Mouse (Mus musculus) CH12.LX (cell line): ENCODE data around the gene Sin3a. TPM values are rescaled to one million over a fixed set of nuclear protein-coding genes. Genes with fewer than 3 reads are reported as not detected.

Experiments used
- DNase-seq: peaks from one replicate; pipeline ENCODE4 v3.0.0-alpha.2; 2013; ENCODE audit errors: extremely low read depth
- H3K27ac ChIP-seq: 2 replicates; pipeline ENCODE4 v1.5.1; 2012; ENCODE audit warnings: low read depth, mild to moderate bottlenecking, control low read depth, moderate library complexity; ENCODE audit not compliant: insufficient read depth
- H3K27me3 ChIP-seq: replicated peaks from 2 replicates; pipeline ENCODE3; 2012; ENCODE audit warnings: inconsistent platforms
- H3K36me3 ChIP-seq, 2 experiments: replicated peaks in 1 of 2; 2 replicates each; pipeline versions ENCODE3 to v1.6.1; 2012; ENCODE audit warnings: inconsistent platforms in 1 of 2, low read length in 1 of 2, mild to moderate bottlenecking in 1 of 2, mixed read lengths in 1 of 2, moderate library complexity in 1 of 2; ENCODE audit not compliant: control insufficient read depth in 1 of 2, insufficient read depth in 1 of 2
- H3K4me1 ChIP-seq, 2 experiments: 2 replicates each; pipeline ENCODE4 v1.6.1; 2012; ENCODE audit warnings: inconsistent platforms in 1 of 2, moderate library complexity in 1 of 2; ENCODE audit not compliant: insufficient read depth in 2 of 2, control insufficient read depth in 1 of 2
- H3K4me2 ChIP-seq: 2 replicates; pipeline ENCODE4 v1.6.1; 2012; ENCODE audit warnings: low read depth, mild to moderate bottlenecking, control low read depth; ENCODE audit not compliant: poor library complexity, insufficient read depth, severe bottlenecking
- H3K4me3 ChIP-seq, 3 experiments: fragments of 150-350 bp in 1 of 3; sonication (generic) in 1 of 3; replicated peaks in 1 of 3; 2 replicates each; pipeline versions ENCODE3 to v1.5.1; 2011 to 2012; ENCODE audit warnings: low read depth in 2 of 3, low read length in 2 of 3, mild to moderate bottlenecking in 2 of 3, moderate library complexity in 2 of 3, control low read depth in 1 of 3, improper control_type of control experiment in 1 of 3, inconsistent platforms in 1 of 3, mixed read lengths in 1 of 3; ENCODE audit not compliant: poor library complexity in 1 of 3
- H3K79me2 ChIP-seq: replicated peaks from 2 replicates; pipeline ENCODE4 v1.6.1; 2012; ENCODE audit warnings: mild to moderate bottlenecking, moderate library complexity; ENCODE audit not compliant: control insufficient read depth, poor library complexity, insufficient read depth, severe bottlenecking; ENCODE audit errors: extremely low read depth
- H3K9ac ChIP-seq: 2 replicates; pipeline ENCODE4 v1.6.1; 2012; ENCODE audit warnings: low read depth, mild to moderate bottlenecking, control low read depth, moderate library complexity; ENCODE audit not compliant: insufficient read depth
- H3K9me3 ChIP-seq: replicated peaks from 2 replicates; pipeline ENCODE3; 2012; ENCODE audit warnings: low read length, inconsistent platforms, mixed read lengths
- CHD2 ChIP-seq: IDR thresholded peaks from 2 replicates; pipeline ENCODE4 v1.6.1; 2011; ENCODE audit warnings: low read length, improper control_type of control experiment
- CTCF ChIP-seq, 2 experiments: IDR thresholded peaks in 1 of 2; conservative IDR thresholded peaks in 1 of 2; 2 replicates each; pipeline ENCODE4 v1.5.1; 2011 to 2012; ENCODE audit warnings: low read depth in 2 of 2, low read length in 2 of 2, improper control_type of control experiment in 1 of 2, inconsistent platforms in 1 of 2, mild to moderate bottlenecking in 1 of 2, moderate library complexity in 1 of 2
- ELF1 ChIP-seq: IDR thresholded peaks from 2 replicates; pipeline ENCODE4 v1.6.1; 2014; ENCODE audit warnings: low read depth, mild to moderate bottlenecking, inconsistent platforms, low read length, improper control_type of control experiment
- HCFC1 ChIP-seq: IDR thresholded peaks from 2 replicates; pipeline ENCODE4 v1.6.1; 2012; ENCODE audit warnings: low read depth, mild to moderate bottlenecking, inconsistent platforms, low read length, improper control_type of control experiment
- MAX ChIP-seq: IDR thresholded peaks from 2 replicates; pipeline ENCODE4 v1.6.1; 2011; ENCODE audit warnings: low read length, improper control_type of control experiment
- MXI1 ChIP-seq: IDR thresholded peaks from 2 replicates; pipeline ENCODE4 v1.6.1; 2011; ENCODE audit warnings: mild to moderate bottlenecking, low read depth, low read length, improper control_type of control experiment
- NELFE ChIP-seq: IDR thresholded peaks from 2 replicates; pipeline ENCODE4 v1.6.1; 2011; ENCODE audit warnings: low read depth, low read length, improper control_type of control experiment
- PAX5 ChIP-seq: IDR thresholded peaks from 2 replicates; pipeline ENCODE4 v1.6.1; 2012; ENCODE audit warnings: low read length, inconsistent platforms, mixed read lengths
- POLR2A ChIP-seq: IDR thresholded peaks from 2 replicates; pipeline ENCODE4 v1.6.1; 2011; ENCODE audit warnings: low read depth, mild to moderate bottlenecking, improper control_type of control experiment, low read length
- RAD21 ChIP-seq: IDR thresholded peaks from 2 replicates; pipeline ENCODE4 v1.6.1; 2011; ENCODE audit warnings: low read depth, mild to moderate bottlenecking, low read length, improper control_type of control experiment, moderate library complexity
- RCOR1 ChIP-seq: conservative IDR thresholded peaks from 2 replicates; pipeline ENCODE4 v1.6.1; 2012; ENCODE audit warnings: low read depth, mild to moderate bottlenecking, inconsistent platforms, low read length, improper control_type of control experiment
- SMC3 ChIP-seq: IDR thresholded peaks from 2 replicates; pipeline ENCODE4 v1.6.1; 2011; ENCODE audit warnings: low read depth, low read length, improper control_type of control experiment
- TBP ChIP-seq: conservative IDR thresholded peaks from 2 replicates; pipeline ENCODE4 v1.6.1; 2011; ENCODE audit warnings: low read depth, low read length, improper control_type of control experiment
- UBTF ChIP-seq: IDR thresholded peaks from 2 replicates; pipeline ENCODE4 v1.6.1; 2012; ENCODE audit warnings: low read depth, mild to moderate bottlenecking, inconsistent platforms, low read length, improper control_type of control experiment, moderate library complexity
- USF1 ChIP-seq: IDR thresholded peaks from 2 replicates; pipeline ENCODE4 v1.6.1; 2014; ENCODE audit warnings: low read depth, mild to moderate bottlenecking, inconsistent platforms, low read length, improper control_type of control experiment
- ZC3H11A ChIP-seq: IDR thresholded peaks from 2 replicates; pipeline ENCODE4 v1.6.1; 2012; ENCODE audit warnings: low read depth, mild to moderate bottlenecking, inconsistent platforms, low read length, improper control_type of control experiment
- dilution Hi-C: fragments of 300-500 bp; cut with MboI; formaldehyde crosslinking; loops from 2 replicates; pipeline ENCODE4 v1.14.3; 2020; ENCODE audit warnings: low sequenced_read_pairs; ENCODE audit not compliant: extremely low pct_unique_long_range_greater_than_20kb, extremely low pct_ligation_motif_present
- in situ Hi-C: fragments of 300-500 bp; cut with MboI; formaldehyde crosslinking; loops from 3 replicates; pipeline ENCODE4 v1.14.3; 2019; ENCODE audit warnings: low sequenced_read_pairs, low pct_ligation_motif_present, low pct_unique_long_range_greater_than_20kb, mixed read lengths
- polyA plus RNA-seq: library from polyadenylated mRNA; unstranded; fragments of >175 nt; gene quantifications from 2 replicates; pipeline ENCODE4 v1.2.1, GENCODE M21; 2012; ENCODE audit warnings: low read depth; ENCODE audit not compliant: insufficient read length
- total RNA-seq, 2 experiments: library from RNA; depleted of rRNA; stranded (reverse); fragments of 300-350 nt in 1 of 2; fragments of >200 nt in 1 of 2; gene quantifications; 2 replicates each; pipeline ENCODE4 v1.2.3; 2012 to 2014

Sin3a gene
- total RNA-seq (2012; rRNA removed): 26.4 and 28.7 TPM in 2 replicates
- 17.7 and 23.0 TPM in 2 replicates for total RNA-seq (2014; rRNA removed)
- polyA plus RNA-seq: 32.1 and 32.4 TPM in 2 replicates

GRCm38 (mm10) chr9:57071801-57072351, at the start of gene Sin3a:
TSS of gene Sin3a (plus strand) at chr9:57072040.
- dilution Hi-C loops: no loop called here
- peak; percentile 81 for DNase-seq
- in situ Hi-C loops: no loop called here
- H3K36me3 ChIP-seq: peaks cover 0 to 6% of the 10 kb centered on the region in 2 experiments
- H3K9ac ChIP-seq: peak within 1 kb of the TSS; percentile 60
- H3K27ac ChIP-seq: peak within 1 kb of the TSS; percentile 96
- TF ChIP-seq ELF1 (peak; percentile 47; the same call in 1 of the 2 replicates), NELFE (peak; percentile 36; the same call in 1 of the 2 replicates), TBP (no peak), MAX (0 out of 2 replicates have a peak, but pooled peaks have one; percentile 23), RCOR1 (no peak), HCFC1 (peak; percentile 12; the same call in 1 of the 2 replicates), POLR2A (peak; percentile 61)
- TF ChIP-seq, all 38 proteins: peak for 5
- Histone ChIP-seq H3K4me1 (peaks cover 0 to 10% of the 10 kb centered on the region in 2 experiments; a peak in 2 of 4 replicates), H3K4me2 (peak within 1 kb of the TSS; percentile 88), H3K27me3 (no peaks in the 10 kb centered on the region), H3K79me2 (0 out of 2 replicates have a peak, but pooled peaks cover 2% of the 10 kb centered on the region), H3K4me3 (peak within 1 kb of the TSS; percentile 67 to 85 (median 80)), H3K9me3 (no peaks in the 10 kb centered on the region)

GRCm38 (mm10) chr9:57031756-57032155, 40.1 kb upstream of the Sin3a start:
- Histone ChIP-seq H3K36me3 (peaks cover 17 to 60% of the 10 kb centered on the region in 2 experiments), H3K4me2 (no peak overlapping the region), H3K27me3 (no peaks in the 10 kb centered on the region), H3K9me3 (peaks cover 4% of the 10 kb centered on the region), H3K4me3 (no peak overlapping the region), H3K27ac (no peak overlapping the region), H3K79me2 (no peaks in the 10 kb centered on the region), H3K4me1 (no peaks in the 10 kb centered on the region), H3K9ac (no peak overlapping the region)
- dilution Hi-C loops (no loop called here), in situ Hi-C loops (no loop called here)
- no peak for DNase-seq
- TF ChIP-seq ZC3H11A (no peak), ELF1 (no peak), NELFE (no peak), UBTF (no peak), CHD2 (no peak), MXI1 (no peak), PAX5 (no peak), SMC3 (no peak)

GRCm38 (mm10) chr9:57056237-57056636, 15.6 kb upstream of the Sin3a start:
- Histone ChIP-seq H3K9ac (no peak overlapping the region), H3K27me3 (no peaks in the 10 kb centered on the region), H3K36me3 (peaks cover 16 to 64% of the 10 kb centered on the region in 2 experiments), H3K9me3 (no peaks in the 10 kb centered on the region), H3K27ac (no peak overlapping the region), H3K79me2 (no peaks in the 10 kb centered on the region), H3K4me3 (no peak overlapping the region), H3K4me2 (no peak overlapping the region), H3K4me1 (no peaks in the 10 kb centered on the region)
- in situ Hi-C loops: loop anchor here (5.0 kb wide), 1 partner anchor 76 kb away; the partner anchor contains the start of gene Man2c1
- DNase-seq: peak; percentile 61
- TF ChIP-seq USF1: no peak
- TF ChIP-seq CTCF (conservative IDR thresholded peaks at IDR 0.05 in 1 of 2, IDR thresholded peaks at IDR 0.05 in 1 of 2; ENCODE audit: low read depth in 2 of 2, low read length in 2 of 2): peak; percentile 31 to 70; a peak in 3 of 4 replicates
- peak; percentile 65 for TF ChIP-seq SMC3
- TF ChIP-seq RAD21: peak; percentile 59
- dilution Hi-C loops: no loop called here
